Mouse (Mus musculus): ENCODE measurements around the gene Epn3. TPM values are rescaled to one million over a fixed set of nuclear protein-coding genes. Genes with fewer than 3 reads are reported as not detected.

The Epn3 gene
- total RNA-seq, 2 experiments from 2014 or later: 1.4 to 1.8 TPM

- DNase-seq: no peak
Observed at GRCm38 (mm10) chr11:94495415-94495814, 4.4 kb downstream of the Epn3 start.

- no peak for DNase-seq
Observed at GRCm38 (mm10) chr11:94491749-94492099, 8.1 kb downstream of the Epn3 start.

DNA sequence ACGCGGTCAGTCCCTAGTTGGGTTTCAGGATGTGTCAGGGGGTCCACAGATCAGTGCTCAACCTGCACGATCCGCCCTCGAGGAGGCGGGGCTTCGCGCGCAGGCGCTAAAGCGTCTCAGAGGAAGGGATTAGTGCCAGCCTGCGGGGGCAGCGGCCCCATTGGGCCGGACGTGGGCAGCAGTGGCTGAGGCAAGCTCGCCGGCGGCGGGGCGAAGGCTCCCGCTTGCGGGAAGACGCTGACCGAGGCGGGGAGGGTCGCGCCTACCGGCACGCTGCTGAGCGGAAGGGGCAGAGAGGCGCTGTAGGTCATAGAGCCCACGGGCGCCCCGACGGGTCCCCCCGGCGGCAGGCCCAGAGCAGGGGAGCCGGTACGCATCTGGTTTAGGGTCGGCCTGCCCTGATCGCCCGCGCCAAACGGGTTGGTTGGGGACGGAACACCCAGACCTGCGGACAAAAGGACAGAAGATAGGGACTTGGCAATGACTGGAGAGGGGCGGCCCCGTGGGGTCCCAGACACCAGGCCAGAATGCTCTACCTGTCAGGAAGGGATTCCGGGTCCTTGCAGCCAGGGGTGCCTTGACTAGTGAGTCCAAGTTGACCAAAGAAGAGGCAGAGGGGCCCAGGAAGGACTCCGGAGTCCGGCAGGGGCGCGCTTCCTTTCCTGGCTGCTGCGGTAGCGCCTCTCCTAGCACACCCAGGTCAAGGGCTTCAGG lies 8.6 kb downstream of the Epn3 start:
- DNase-seq: peak in 1 of 2 experiments; percentile 52

GRCm38 (mm10) chr11:94489745-94490144 lies 10.0 kb downstream of the Epn3 start:
- no peak for DNase-seq

DNA sequence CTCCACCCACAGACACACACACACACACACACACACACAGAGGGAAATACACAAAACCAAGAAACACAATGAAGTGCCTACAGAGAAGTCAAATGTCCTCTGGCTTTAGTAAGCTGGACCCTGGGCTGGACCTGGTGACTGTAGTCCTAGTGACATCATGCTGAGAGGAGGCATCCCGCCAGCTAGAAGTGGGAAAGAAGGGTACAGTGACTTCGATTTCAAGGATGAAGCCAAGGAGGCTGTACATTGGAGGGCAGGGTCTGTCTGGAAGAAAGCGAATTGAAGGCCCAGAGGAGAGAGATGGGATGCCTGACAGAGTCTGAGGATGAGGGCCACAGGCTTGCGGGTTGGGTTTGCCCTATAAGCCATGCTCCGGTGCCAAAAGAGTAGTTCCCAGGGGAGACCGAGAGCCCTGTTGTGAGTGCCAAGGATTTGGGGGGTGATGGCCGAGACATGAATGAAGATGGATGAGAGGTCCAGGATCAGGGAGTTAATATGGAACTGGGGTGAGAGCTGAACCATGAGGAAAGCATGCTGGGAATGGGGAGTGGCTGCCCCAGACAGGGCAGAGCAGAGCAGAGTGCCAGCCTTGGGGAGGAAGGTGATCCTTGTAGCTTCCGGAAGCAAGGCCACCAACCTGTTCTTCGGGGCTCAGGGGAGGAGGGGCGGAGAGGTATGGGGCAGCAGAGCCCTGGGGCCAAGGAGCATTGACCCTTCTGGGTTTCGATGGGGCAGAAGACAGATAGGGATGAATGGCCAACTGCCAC lies 10.8 kb downstream of the Epn3 start:
- no peak for DNase-seq

DNA sequence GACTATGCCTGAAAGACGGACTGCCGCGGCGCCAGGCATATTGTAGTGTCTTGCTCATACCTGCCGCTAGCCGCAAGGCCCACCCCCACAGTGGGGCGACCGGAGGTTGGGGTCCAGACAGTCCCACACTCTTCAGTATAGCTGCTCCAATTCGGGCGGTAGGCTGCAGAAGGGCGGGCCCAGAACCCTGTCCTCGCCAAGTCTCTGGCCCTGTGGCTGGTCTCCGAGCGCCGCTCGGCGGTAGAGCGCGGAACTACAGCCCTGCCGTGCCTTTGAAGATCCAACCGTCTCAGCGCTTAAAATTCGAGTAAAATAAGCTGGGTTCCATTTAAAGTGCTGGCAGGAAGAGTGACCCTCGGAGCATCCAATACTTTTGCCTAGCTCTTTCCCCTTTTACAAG lies 13.8 kb downstream of the Epn3 start, which contains the start of gene Spata20:
Spata20 (minus strand) TSS at position 179 of the 400 bp plus-strand sequence.
- peak; percentile 85 to 89 for DNase-seq

- no peak for DNase-seq
Observed at GRCm38 (mm10) chr11:94485223-94485622, 14.6 kb downstream of the Epn3 start.

- no peak for DNase-seq
Observed at GRCm38 (mm10) chr11:94484636-94485035, 15.1 kb downstream of the Epn3 start.

GRCm38 (mm10) chr11:94483921-94484320 lies 15.9 kb downstream of the Epn3 start:
- DNase-seq: no peak

- DNase-seq: no peak
Observed at GRCm38 (mm10) chr11:94483436-94483835, 16.3 kb downstream of the Epn3 start.

GRCm38 (mm10) chr11:94482738-94483137 lies 17.0 kb downstream of the Epn3 start:
- DNase-seq: no peak

DNA sequence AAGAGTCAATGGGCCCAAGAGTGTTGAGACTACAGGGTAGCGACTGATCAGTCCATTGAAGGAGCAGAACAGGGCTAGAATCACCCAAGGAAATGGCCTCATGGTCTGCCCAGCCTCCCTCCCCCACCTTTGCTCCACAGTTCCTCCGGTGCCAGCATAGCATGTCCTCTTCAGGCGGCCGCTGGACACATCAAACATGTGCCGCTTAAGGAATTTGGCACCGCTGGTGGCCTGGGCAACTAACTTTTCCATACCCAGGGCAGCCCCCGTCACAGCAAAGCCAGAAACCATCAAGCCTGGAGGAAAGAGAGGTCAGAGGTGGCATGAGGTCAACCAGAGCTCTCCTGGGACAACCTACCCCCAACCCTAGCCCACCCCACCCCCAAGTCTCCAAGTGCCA lies 17.8 kb downstream of the Epn3 start:
- DNase-seq: no peak

DNA sequence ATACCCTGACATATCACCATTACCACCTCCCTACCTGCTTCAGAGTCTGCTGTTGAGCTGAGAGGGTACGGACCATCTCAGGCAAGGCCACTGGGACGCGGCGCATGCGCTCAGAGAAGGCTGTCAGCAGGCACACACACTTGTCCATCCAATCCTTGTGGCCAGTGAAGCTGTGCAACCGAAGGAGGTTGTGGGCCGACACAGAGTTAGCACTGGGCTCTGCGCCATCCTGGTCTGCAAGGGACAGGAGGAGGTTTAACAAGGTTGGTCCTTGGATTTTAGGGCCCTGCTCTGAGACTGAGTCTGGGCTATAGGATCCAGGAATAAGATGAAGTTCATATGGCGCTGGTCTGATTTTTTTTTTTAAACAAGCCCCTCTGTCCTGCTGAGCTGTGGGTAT lies 19.4 kb downstream of the Epn3 start:
- no peak for DNase-seq

DNA sequence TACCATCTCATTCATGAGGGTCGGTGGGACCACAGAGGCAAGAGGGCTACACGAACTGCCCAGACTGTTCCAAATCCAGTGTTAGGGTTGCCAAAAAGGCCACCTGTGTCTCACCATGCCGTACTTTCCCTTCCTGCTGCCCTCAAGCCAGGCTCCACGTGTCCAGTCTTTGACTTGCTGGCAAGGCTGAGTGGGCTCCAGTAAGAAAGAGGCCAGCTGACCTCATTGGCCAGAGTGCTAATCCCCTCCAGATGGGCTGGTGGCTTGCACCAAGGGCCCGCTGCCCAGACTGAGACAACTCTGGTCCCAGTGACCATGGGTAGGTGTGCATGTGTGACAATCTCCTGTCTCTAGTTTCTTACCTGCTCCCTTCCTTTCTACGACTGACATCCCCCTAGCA lies 22.1 kb downstream of the Epn3 start:
- DNase-seq: no peak

DNA sequence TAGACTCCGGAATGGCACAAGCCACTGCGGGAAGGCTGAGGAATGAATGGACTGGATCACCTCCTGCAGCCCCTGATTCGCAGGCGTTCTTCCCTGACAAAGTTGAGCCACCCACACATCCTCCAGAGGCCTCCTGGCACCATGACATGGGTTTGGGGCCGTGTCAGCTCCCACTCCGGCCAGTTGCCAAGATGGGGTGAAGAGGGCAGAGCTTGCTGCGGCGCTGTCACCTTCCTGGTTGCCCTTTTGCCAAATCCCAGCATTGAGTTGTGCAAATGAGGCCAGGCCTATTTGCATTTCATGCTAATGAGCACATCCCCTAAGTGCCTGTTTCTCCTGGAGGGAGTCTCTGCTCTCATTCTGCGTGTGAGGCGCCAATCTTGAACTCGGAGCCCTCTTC lies 24.1 kb downstream of the Epn3 start:
- DNase-seq: no peak

DNA sequence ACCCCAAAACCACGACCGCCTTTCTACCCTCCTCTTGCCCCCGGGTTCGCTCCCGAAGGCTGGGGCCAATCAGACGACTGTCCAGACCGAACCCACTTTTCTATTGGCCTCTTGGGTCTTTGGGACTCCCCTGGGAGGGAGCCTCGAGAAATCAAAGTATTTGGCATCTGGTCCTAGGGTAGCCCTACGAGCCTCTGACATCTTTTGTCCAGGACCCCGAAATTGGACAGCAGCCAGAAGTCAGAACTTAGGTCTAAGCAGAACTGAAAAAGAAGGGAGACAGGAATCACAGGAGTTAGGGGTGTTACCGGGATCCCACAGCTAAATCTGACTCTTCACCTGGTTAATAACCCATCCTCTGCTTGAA lies 25.2 kb downstream of the Epn3 start:
- DNase-seq: no peak

DNA sequence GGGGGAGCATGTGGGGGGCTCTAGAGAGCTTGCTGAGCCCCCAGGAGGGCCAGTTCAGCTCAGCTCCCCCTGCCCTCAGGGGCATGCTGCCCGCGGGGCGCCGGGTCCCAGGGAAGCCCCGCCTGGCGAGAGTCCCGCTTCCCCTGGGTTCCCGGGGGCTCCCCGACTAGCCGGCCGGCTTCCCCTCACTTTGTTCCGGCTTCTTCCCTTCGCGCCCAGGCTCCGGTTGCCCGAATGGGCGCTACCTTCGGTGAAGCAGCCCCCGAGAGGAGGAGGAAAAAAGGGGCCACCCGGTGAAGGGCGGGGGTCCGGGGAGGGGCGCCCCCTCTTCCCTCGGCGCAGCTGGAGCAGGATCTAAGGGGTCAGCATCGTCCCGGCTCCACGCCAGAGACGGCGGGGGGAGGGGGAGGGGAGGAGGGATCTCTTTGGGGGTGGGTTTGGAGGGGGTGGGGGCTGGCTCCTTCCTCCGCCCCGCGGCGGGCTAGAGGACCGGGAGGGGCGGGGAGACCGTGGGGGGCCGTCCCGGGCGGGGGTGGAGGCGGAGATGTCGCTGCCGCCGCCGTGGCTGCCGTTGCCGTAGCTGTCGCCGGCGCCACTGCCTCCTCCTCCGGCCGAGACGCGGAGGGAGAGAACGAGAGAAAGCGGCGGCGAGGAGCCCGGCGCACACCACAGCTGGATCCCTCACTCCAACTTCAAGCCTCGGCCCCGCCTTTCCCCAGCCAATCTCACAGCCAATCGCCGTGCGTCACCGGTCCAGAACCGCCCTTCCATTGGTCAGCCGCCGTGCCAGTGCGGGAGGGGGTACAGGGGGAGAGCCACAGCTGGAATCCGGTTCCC lies 25.8 kb downstream of the Epn3 start, which contains the start of gene Cacna1g:
Cacna1g (minus strand) TSS at position 492 of the 837 bp plus-strand sequence.
- peak; percentile 84 to 86 for DNase-seq

DNA sequence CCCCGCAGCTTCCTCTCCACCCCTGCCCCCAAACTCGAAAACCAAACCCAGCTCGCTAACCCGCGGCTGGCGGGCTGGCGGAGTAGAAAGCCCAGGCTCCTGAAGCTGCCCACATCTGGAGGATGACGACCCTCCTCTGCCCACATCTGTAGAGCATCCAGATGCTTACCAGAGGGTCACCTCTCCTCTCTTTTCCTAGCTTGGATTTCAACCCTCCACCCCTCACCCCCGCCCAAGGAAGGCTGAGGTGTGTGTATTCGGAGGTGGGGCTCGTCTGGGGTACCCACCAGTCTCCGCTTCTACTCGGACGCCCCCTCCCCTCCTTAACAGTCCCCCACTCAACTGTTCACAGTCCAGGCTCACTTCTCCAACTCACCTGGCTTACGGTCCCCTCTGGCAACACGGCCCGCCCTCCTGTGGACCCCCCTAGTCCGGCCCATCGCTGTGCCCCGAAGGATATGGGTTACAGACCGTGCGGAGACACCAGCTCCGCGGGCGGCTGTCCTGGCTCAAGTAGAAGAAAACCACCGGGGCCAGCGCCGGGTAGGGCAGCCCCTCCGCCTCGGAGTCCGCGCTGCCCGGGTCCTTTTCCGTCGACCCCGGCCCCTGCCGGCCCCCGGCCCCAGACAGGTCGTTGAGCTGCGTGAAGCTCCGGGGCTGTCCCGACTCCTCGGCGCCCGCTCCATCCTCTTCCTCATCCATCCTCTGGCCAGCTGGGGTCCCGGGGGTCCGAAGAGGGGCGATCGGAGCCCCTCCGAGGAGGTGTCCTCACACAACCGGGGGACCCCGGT lies 26.7 kb downstream of the Epn3 start:
- no peak for DNase-seq

GRCm38 (mm10) chr11:94472585-94472915 lies 27.2 kb downstream of the Epn3 start:
- DNase-seq: no peak

DNA sequence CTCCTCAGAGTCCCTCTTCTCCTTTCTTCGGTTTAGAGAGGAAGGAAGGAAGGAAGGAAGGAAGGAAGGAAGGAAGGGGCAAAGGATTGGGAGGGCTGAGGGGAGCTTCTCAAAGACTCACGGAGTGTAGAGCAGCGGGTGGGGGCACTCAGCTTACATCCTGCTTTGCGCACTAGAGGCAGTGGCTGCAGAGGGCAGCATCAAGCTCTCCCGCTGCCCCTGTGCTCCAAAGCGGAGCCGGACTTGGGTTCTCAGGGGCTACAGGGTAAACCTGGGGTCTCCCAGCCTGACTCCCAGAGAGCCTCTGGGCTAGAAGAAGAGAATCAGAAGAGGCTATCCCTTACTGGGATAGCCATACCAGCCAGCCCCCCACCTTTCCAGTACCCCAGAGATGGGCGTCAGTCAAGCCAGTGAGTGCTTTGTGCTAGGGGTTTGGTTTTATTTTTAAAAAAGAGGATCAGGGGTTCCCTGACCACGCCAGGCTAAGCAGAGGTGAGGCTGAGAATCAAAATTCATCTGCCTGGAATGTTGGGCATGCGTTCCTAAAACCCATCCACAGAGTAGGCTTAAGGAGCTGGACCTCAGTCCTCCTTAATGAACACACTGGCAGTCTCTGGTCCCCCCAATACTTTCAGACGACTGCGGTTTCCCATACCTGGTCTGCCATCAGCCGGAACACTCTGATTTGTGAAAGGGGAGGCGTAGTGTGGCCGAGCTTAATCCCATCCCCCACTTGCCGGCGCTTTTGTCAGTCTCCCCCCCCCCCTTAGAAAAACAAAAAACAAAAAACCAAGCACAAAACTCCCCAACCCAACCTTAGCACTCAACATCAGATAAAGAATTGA lies 27.8 kb downstream of the Epn3 start:
- no peak for DNase-seq

GRCm38 (mm10) chr11:94470391-94470790 lies 29.4 kb downstream of the Epn3 start:
- DNase-seq: no peak
